Comparison of ENCODE assay signal across 8 mouse cellular contexts in genomic region chr13:30136243-30136922, GRCm38 (mm10). TPM values are rescaled to one million over a fixed set of nuclear protein-coding genes. Genes with fewer than 3 reads are reported as not detected.
DNase-seq lines count a peak whose midpoint lies in the region; ATAC-seq and TF ChIP-seq lines count a peak whose summit lies in the region.

TSS of gene Mboat1 (plus strand) at chr13:30136489.

- H3K79me2 ChIP-seq in MEL (ENCODE audit: control insufficient read depth, insufficient read depth, low read length, poor library complexity): peaks cover 6% of the 10 kb centered on the region

- H3K27ac ChIP-seq in MEL (ENCODE audit: control insufficient read depth, low read depth, low read length): peak within 1 kb of the TSS; percentile 27; the same call in 1 of the 2 replicates
- peak within 1 kb of the TSS; percentile 87 for H3K27ac ChIP-seq in hindbrain, embryonic 10.5 days
- H3K27ac ChIP-seq in lung, embryonic 15.5 days: peak within 1 kb of the TSS; percentile 22; the same call in 1 of the 2 replicates

- H3K9ac ChIP-seq in MEL (ENCODE audit: control insufficient read depth, low read depth, low read length, poor library complexity, severe bottlenecking): peak within 1 kb of the TSS; percentile 69
- peak within 1 kb of the TSS; percentile 57 for H3K9ac ChIP-seq in lung, embryonic 15.5 days

- H3K4me1 ChIP-seq in MEL (ENCODE audit: control insufficient read depth in 1 of 2, insufficient read depth in 2 of 2, low read length in 2 of 2): peaks cover 0 to 12% of the 10 kb centered on the region in 2 experiments
- H3K4me1 ChIP-seq in hindbrain, embryonic 10.5 days (replicated peaks): peaks cover 17% of the 10 kb centered on the region
- peaks cover 15% of the 10 kb centered on the region; the same call in 1 of the 2 replicates for H3K4me1 ChIP-seq in lung, embryonic 15.5 days

- peak; percentile 98 for ATAC-seq in frontal cortex, adult (ENCODE audit: low TSS enrichment)
- ATAC-seq in lung, embryonic 15.5 days (ENCODE audit: borderline replicate concordance, extremely low read depth, low FRiP score, low TSS enrichment): peak; percentile 96
- ATAC-seq in neutrophil, adult 5-6 weeks (ENCODE audit: extremely low read depth, insufficient number of reproducible peaks, low FRiP score, poor library complexity, severe bottlenecking): 0 out of 2 replicates have a peak, but pooled peaks have one; percentile 11

- H3K27me3 ChIP-seq in MEL (ENCODE audit: control insufficient read depth in 1 of 2, insufficient read depth in 2 of 2, low read length in 2 of 2): no peaks in the 10 kb centered on the region
- H3K27me3 ChIP-seq in hindbrain, embryonic 10.5 days (ENCODE audit: insufficient read depth, poor library complexity, severe bottlenecking): peaks cover 47% of the 10 kb centered on the region
- no peaks in the 10 kb centered on the region for H3K27me3 ChIP-seq in lung, embryonic 15.5 days

- no peaks in the 10 kb centered on the region for H3K9me3 ChIP-seq in MEL (replicated peaks; ENCODE audit: insufficient read depth, low read length)
- no peaks in the 10 kb centered on the region for H3K9me3 ChIP-seq in hindbrain, embryonic 10.5 days
- H3K9me3 ChIP-seq in lung, embryonic 15.5 days: no peaks in the 10 kb centered on the region

- no peak for TF ChIP-seq CTCF in MEL (IDR thresholded peaks at IDR 0.05 in 2 of 3, conservative IDR thresholded peaks at IDR 0.05 in 1 of 3; ENCODE audit: control insufficient read depth in 1 of 3, insufficient read depth in 1 of 3, low read depth in 2 of 3, low read length in 3 of 3, poor library complexity in 1 of 3, severe bottlenecking in 1 of 3)

- DNase-seq in MEL (ENCODE audit: low read depth, low spot score): peak; percentile 85
- DNase-seq in cerebellum, adult 8-10 months: peak; percentile 25
- DNase-seq in hindbrain, embryonic 10.5 days (ENCODE audit: low spot score): peak; percentile 76
- peak; percentile 4 for DNase-seq in layer of hippocampus, adult 9-10 months (ENCODE audit: low spot score)
- DNase-seq in thymus, adult 18-20 months: peak; percentile 59 to 69

- no peak for TF ChIP-seq EP300 in MEL (IDR thresholded peaks at IDR 0.05; ENCODE audit: low read depth in 1 of 2, low read length in 2 of 2)

- under 1% methylated on average over 55 of the region's 55 CpGs for WGBS in hindbrain, embryonic 10.5 days
- under 1% methylated on average over 45 of the region's 55 CpGs for WGBS in lung, embryonic 15.5 days

- peak within 1 kb of the TSS; percentile 66 to 84 for H3K4me3 ChIP-seq in MEL (ENCODE audit: control insufficient read depth in 1 of 2, insufficient read depth in 1 of 2, low read depth in 2 of 2, low read length in 2 of 2)
- H3K4me3 ChIP-seq in hindbrain, embryonic 10.5 days: peak within 1 kb of the TSS; percentile 70
- peak within 1 kb of the TSS; percentile 56 for H3K4me3 ChIP-seq in lung, embryonic 15.5 days

- TF ChIP-seq POLR2A in MEL (IDR thresholded peaks at IDR 0.05; ENCODE audit: control insufficient read depth in 1 of 2, insufficient read depth in 1 of 2, low read depth in 1 of 2, low read length in 2 of 2, poor library complexity in 1 of 2): peak; percentile 76 to 97; a peak in 3 of 4 replicates

- H3K4me2 ChIP-seq in lung, embryonic 15.5 days: peak within 1 kb of the TSS; percentile 82

- no peak for TF ChIP-seq RAD21 in MEL (IDR thresholded peaks at IDR 0.05; ENCODE audit: low read depth, low read length)

- peaks cover 0 to 8% of the 10 kb centered on the region in 2 experiments; a peak in 2 of 4 replicates for H3K36me3 ChIP-seq in MEL (ENCODE audit: control insufficient read depth in 1 of 2, insufficient read depth in 2 of 2, low read length in 2 of 2)
- H3K36me3 ChIP-seq in hindbrain, embryonic 10.5 days: no peaks in the 10 kb centered on the region
- no peaks in the 10 kb centered on the region for H3K36me3 ChIP-seq in lung, embryonic 15.5 days

TF ChIP-seq in MEL, 35 proteins besides CTCF, POLR2A, EP300 and RAD21:
- TF ChIP-seq GATA1 (IDR thresholded peaks at IDR 0.05; ENCODE audit: low read depth, low read length) (no peak), ZNF384 (IDR thresholded peaks at IDR 0.05; ENCODE audit: low read depth, low read length) (0 out of 2 replicates have a peak, but pooled peaks have one; percentile 59), UBTF (IDR thresholded peaks at IDR 0.05; ENCODE audit: borderline replicate concordance, insufficient read depth, low read depth, low read length) (peak; percentile 82; the same call in 1 of the 2 replicates), MAFK (IDR thresholded peaks at IDR 0.05; ENCODE audit: borderline replicate concordance, low read depth, low read length) (no peak), USF1 (IDR thresholded peaks at IDR 0.05; ENCODE audit: low read depth, low read length) (no peak), MXI1 (IDR thresholded peaks at IDR 0.05; ENCODE audit: low read depth, low read length) (peak; percentile 75), ZMIZ1 (IDR thresholded peaks at IDR 0.05; ENCODE audit: low read depth, low read length) (peak; percentile 48; the same call in 1 of the 2 replicates), MEF2A (IDR thresholded peaks at IDR 0.05; ENCODE audit: extremely low read depth, insufficient replicate concordance, low read depth, low read length, poor library complexity, severe bottlenecking) (no peak), CHD1 (IDR thresholded peaks at IDR 0.05; ENCODE audit: low read depth, low read length) (no peak), TBP (IDR thresholded peaks at IDR 0.05; ENCODE audit: low read depth, low read length) (0 out of 2 replicates have a peak, but pooled peaks have one; percentile 19), MAX (IDR thresholded peaks at IDR 0.05; ENCODE audit: low read length) (peak; percentile 41; the same call in 1 of the 2 replicates), MYC (IDR thresholded peaks at IDR 0.05; ENCODE audit: low read depth, low read length) (peak; percentile 78; the same call in 1 of the 2 replicates), BHLHE40 (IDR thresholded peaks at IDR 0.05; ENCODE audit: borderline replicate concordance, low read depth, low read length) (peak; percentile 35; the same call in 1 of the 2 replicates), USF2 (IDR thresholded peaks at IDR 0.05; ENCODE audit: borderline replicate concordance in 1 of 2, insufficient read depth in 1 of 2, low read depth in 1 of 2, low read length in 2 of 2) (no peak), NELFE (IDR thresholded peaks at IDR 0.05; ENCODE audit: low read depth, low read length) (peak; percentile 66), E2F4 (IDR thresholded peaks at IDR 0.05; ENCODE audit: borderline replicate concordance, low read depth, low read length) (no peak), GABPA (IDR thresholded peaks at IDR 0.05; ENCODE audit: low read depth, low read length) (no peak), POLR2AphosphoS2 (IDR thresholded peaks at IDR 0.05; ENCODE audit: low read length) (peak; percentile 35; the same call in 1 of the 2 replicates), MAZ (IDR thresholded peaks at IDR 0.05; ENCODE audit: low read depth, low read length) (no peak)

RNA-seq across cellular contexts. Expression of gene Mboat1, which starts in this region (rescaled TPM):
- 19.0 and 19.8 TPM in 2 replicates for total RNA-seq in MEL (2012; rRNA removed)
- 10 to 100 TPM in 1 of 2 experiments, not detected in 1; 21.9 TPM for polyA plus RNA-seq in MEL (2012; ENCODE audit: insufficient read depth in 1 of 2, insufficient read length in 2 of 2, low read depth in 1 of 2, low replicate concordance in 2 of 2, missing spikeins in 1 of 2)
- 5.1 and 5.4 TPM in 2 replicates for polyA plus RNA-seq in hindbrain, embryonic 10.5 days (2016; fragmentation: Nextera tagmentation; extraction: Ambion mirVana)
- polyA plus RNA-seq in lung, embryonic 15.5 days (2015; fragmentation: Nextera tagmentation; extraction: Ambion mirVana): 24.7 and 29.4 TPM in 2 replicates
- 2.5 and 3.5 TPM in 2 replicates for total RNA-seq in neutrophil, adult 5-6 weeks (2017)

Comparison
In these comparisons a context has a peak if more than half of its experiments do, and no peak if none do; other contexts are left out.
1. Peak in every context shown above with its lines: DNase-seq, ATAC-seq, H3K4me3 ChIP-seq and H3K27ac ChIP-seq.
2. DNase-seq: peak in every context shown above with its lines; median percentile 85 in MEL; 76 in hindbrain, embryonic 10.5 days; 64 in thymus, adult 18-20 months; 25 in cerebellum, adult 8-10 months; 4 in layer of hippocampus, adult 9-10 months.
3. H3K27ac ChIP-seq: peak in every context shown above with its lines; median percentile 87 in hindbrain, embryonic 10.5 days; 27 in MEL; 22 in lung, embryonic 15.5 days.
4. ATAC-seq: peak in every context shown above with its lines; median percentile 98 in frontal cortex, adult; 96 in lung, embryonic 15.5 days; 11 in neutrophil, adult 5-6 weeks.